ENCODE assay signal across 16 mouse cellular contexts in genomic region chr8:117934566-117935094, GRCm38 (mm10).
DNase-seq lines count a peak whose midpoint lies in the region; ATAC-seq and TF ChIP-seq lines count a peak whose summit lies in the region.
"Had no signal": no experiment of that assay in that cellular context is flagged by ENCODE, and none has a peak within 500 bp of the region (broad histone marks: within the 10 kb centered on the region; RNA-seq: fewer than 3 reads in every experiment).

No protein-coding gene starts in this region.

- no peak overlapping the region for H3K9ac ChIP-seq in heart, embryonic 13.5 days
- H3K9ac ChIP-seq in midbrain, embryonic 12.5 days (replicated peaks) = no peak overlapping the region
- no peak overlapping the region for H3K9ac ChIP-seq in midbrain, embryonic 14.5 days (replicated peaks; ENCODE audit: low read length)
- no peak overlapping the region for H3K9ac ChIP-seq in forebrain, embryonic 14.5 days (ENCODE audit: low read length)
- H3K9ac ChIP-seq: embryonic facial prominence, embryonic 12.5 days; limb, embryonic 13.5 days; liver, embryonic 15.5 days had no signal

- peak overlapping the region; percentile 36 for H3K27ac ChIP-seq in heart, embryonic 13.5 days (replicated peaks)
- no peak overlapping the region for H3K27ac ChIP-seq in midbrain, embryonic 12.5 days (replicated peaks)
- H3K27ac ChIP-seq in midbrain, embryonic 14.5 days (replicated peaks; ENCODE audit: low read depth, low read length) = no peak overlapping the region
- peak overlapping the region; percentile 31 for H3K27ac ChIP-seq in forebrain, embryonic 14.5 days (ENCODE audit: low read depth, low read length)
- H3K27ac ChIP-seq in gastrocnemius, adult 2 months = no peak overlapping the region
- H3K27ac ChIP-seq: embryonic facial prominence, embryonic 12.5 days; limb, embryonic 13.5 days; liver, embryonic 15.5 days had no signal

- no peak for DNase-seq in heart, adult 8-10 months (ENCODE audit: low spot score)
- no peak for DNase-seq in midbrain, embryonic 14.5 days
- DNase-seq in forebrain, embryonic 14.5 days (ENCODE audit: low spot score) = no peak
- peak; percentile 70 for DNase-seq in testis, postnatal 14 days (ENCODE audit: low spot score)
- no peak for DNase-seq in gastrocnemius, adult 2 months
- DNase-seq: adrenal gland, adult 2 months; cerebellum, adult 18-20 months; kidney, postnatal 14 days; thymus, postnatal 36 days had no signal

- no peaks in the 10 kb centered on the region for H3K36me3 ChIP-seq in heart, embryonic 13.5 days
- no peaks in the 10 kb centered on the region for H3K36me3 ChIP-seq in midbrain, embryonic 12.5 days
- H3K36me3 ChIP-seq in midbrain, embryonic 14.5 days (ENCODE audit: control insufficient read depth, insufficient read depth, low read length) = no peaks in the 10 kb centered on the region
- no peaks in the 10 kb centered on the region for H3K36me3 ChIP-seq in forebrain, embryonic 14.5 days (ENCODE audit: control insufficient read depth, insufficient read depth, low read length)
- H3K36me3 ChIP-seq: embryonic facial prominence, embryonic 12.5 days; hindbrain, embryonic 10.5 days; limb, embryonic 13.5 days; liver, embryonic 15.5 days had no signal

- TF ChIP-seq CTCF in gastrocnemius, adult 2 months (IDR thresholded peaks at IDR 0.05) = no peak

- H3K9me3 ChIP-seq in heart, embryonic 13.5 days = no peaks in the 10 kb centered on the region
- H3K9me3 ChIP-seq in midbrain, embryonic 12.5 days = no peaks in the 10 kb centered on the region
- H3K9me3 ChIP-seq in midbrain, embryonic 14.5 days (ENCODE audit: control insufficient read depth, low read length) = no peaks in the 10 kb centered on the region
- H3K9me3 ChIP-seq in forebrain, embryonic 14.5 days (replicated peaks; ENCODE audit: control insufficient read depth, low read length) = no peaks in the 10 kb centered on the region
- H3K9me3 ChIP-seq: embryonic facial prominence, embryonic 12.5 days; limb, embryonic 13.5 days; liver, embryonic 15.5 days had no signal

- ATAC-seq in heart, embryonic 13.5 days (ENCODE audit: extremely low read depth, insufficient number of reproducible peaks, low FRiP score, low TSS enrichment) = no peak
- peak; percentile 63; the same call in 1 of the 2 replicates for ATAC-seq in midbrain, embryonic 12.5 days (ENCODE audit: low FRiP score, low read depth)
- no peak for ATAC-seq in midbrain, embryonic 14.5 days (ENCODE audit: low FRiP score, low TSS enrichment)
- ATAC-seq in forebrain, embryonic 14.5 days = no peak
- ATAC-seq: intestine, embryonic 16.5 days had no signal

- no peak overlapping the region for H3K4me3 ChIP-seq in heart, embryonic 13.5 days
- H3K4me3 ChIP-seq in midbrain, embryonic 12.5 days = no peak overlapping the region
- H3K4me3 ChIP-seq in midbrain, embryonic 14.5 days (replicated peaks; ENCODE audit: low read depth, low read length) = no peak overlapping the region
- no peak overlapping the region for H3K4me3 ChIP-seq in forebrain, embryonic 14.5 days (ENCODE audit: low read depth, low read length)
- H3K4me3 ChIP-seq in gastrocnemius, adult 2 months = no peak overlapping the region
- H3K4me3 ChIP-seq: embryonic facial prominence, embryonic 12.5 days; hindbrain, embryonic 10.5 days; limb, embryonic 13.5 days; liver, embryonic 15.5 days had no signal

- 0 out of 2 replicates have a peak, but pooled peaks cover 12% of the 10 kb centered on the region for H3K27me3 ChIP-seq in heart, embryonic 13.5 days (replicated peaks)
- peaks cover 4% of the 10 kb centered on the region; the same call in 1 of the 2 replicates for H3K27me3 ChIP-seq in midbrain, embryonic 12.5 days
- H3K27me3 ChIP-seq in midbrain, embryonic 14.5 days (ENCODE audit: control insufficient read depth, insufficient read depth, low read length) = no peaks in the 10 kb centered on the region
- no peaks in the 10 kb centered on the region for H3K27me3 ChIP-seq in forebrain, embryonic 14.5 days (replicated peaks; ENCODE audit: control insufficient read depth, insufficient read depth, low read length)
- H3K27me3 ChIP-seq: embryonic facial prominence, embryonic 12.5 days; liver, embryonic 15.5 days had no signal

- H3K4me1 ChIP-seq in heart, embryonic 13.5 days = peaks cover 31% of the 10 kb centered on the region
- peaks cover 2% of the 10 kb centered on the region; the same call in 1 of the 2 replicates for H3K4me1 ChIP-seq in midbrain, embryonic 12.5 days
- H3K4me1 ChIP-seq in midbrain, embryonic 14.5 days (ENCODE audit: control insufficient read depth, insufficient read depth, low read length) = no peaks in the 10 kb centered on the region
- H3K4me1 ChIP-seq in forebrain, embryonic 14.5 days (ENCODE audit: control insufficient read depth, insufficient read depth, low read length) = peaks cover 12% of the 10 kb centered on the region; the same call in 1 of the 2 replicates
- H3K4me1 ChIP-seq: embryonic facial prominence, embryonic 12.5 days; limb, embryonic 13.5 days; liver, embryonic 15.5 days had no signal

- no peak overlapping the region; the same call in 1 of the 2 replicates for H3K4me2 ChIP-seq in heart, embryonic 13.5 days
- no peak overlapping the region for H3K4me2 ChIP-seq in midbrain, embryonic 12.5 days (replicated peaks)
- no peak overlapping the region for H3K4me2 ChIP-seq in midbrain, embryonic 14.5 days (ENCODE audit: low read length)
- no peak overlapping the region for H3K4me2 ChIP-seq in forebrain, embryonic 14.5 days (ENCODE audit: low read length)
- H3K4me2 ChIP-seq: embryonic facial prominence, embryonic 12.5 days; limb, embryonic 13.5 days; liver, embryonic 15.5 days had no signal

- intact Hi-C loops in gastrocnemius, adult 2 months (cut with DNase I) = loop anchor here (5.0 to 10.0 kb wide), 4 partner anchors 300 to 1130 kb away; no protein-coding TSS in a partner anchor

- WGBS in heart, embryonic 13.5 days = 86% methylated on average over 16 of the region's 16 CpGs
- WGBS in midbrain, embryonic 12.5 days = 93% methylated on average over 16 of the region's 16 CpGs
- 91% methylated on average over 16 of the region's 16 CpGs for WGBS in midbrain, embryonic 14.5 days
- WGBS in forebrain, embryonic 14.5 days = 90% methylated on average over 16 of the region's 16 CpGs

Comparison
In these comparisons a context has a peak if more than half of its experiments do, and no peak if none do; other contexts are left out.
1. H3K27ac ChIP-seq: peak in heart, embryonic 13.5 days (single experiment) and forebrain, embryonic 14.5 days (single experiment); none in midbrain, embryonic 12.5 days (single experiment), midbrain, embryonic 14.5 days (single experiment) and gastrocnemius, adult 2 months (single experiment).